Mouse (Mus musculus) thymus, adult 2 months (tissue): ENCODE data around the gene Heatr3.

Source experiments
- CTCF ChIP-seq: fragments of 200-500 bp; IDR thresholded peaks from 2 replicates; pipeline ENCODE4 v1.5.1; 2012; ENCODE audit warnings: mild to moderate bottlenecking, control low read depth, low read length, moderate library complexity, borderline replicate concordance; ENCODE audit not compliant: control insufficient read depth, poor library complexity, insufficient read depth; ENCODE audit errors: extremely low read depth
- POLR2A ChIP-seq: fragments of 200-500 bp; IDR thresholded peaks from 2 replicates; pipeline ENCODE4 v1.6.1; 2012; ENCODE audit warnings: mild to moderate bottlenecking, low read length, control low read depth, moderate library complexity; ENCODE audit not compliant: control insufficient read depth, poor library complexity, insufficient read depth; ENCODE audit errors: extremely low read depth

DNA sequence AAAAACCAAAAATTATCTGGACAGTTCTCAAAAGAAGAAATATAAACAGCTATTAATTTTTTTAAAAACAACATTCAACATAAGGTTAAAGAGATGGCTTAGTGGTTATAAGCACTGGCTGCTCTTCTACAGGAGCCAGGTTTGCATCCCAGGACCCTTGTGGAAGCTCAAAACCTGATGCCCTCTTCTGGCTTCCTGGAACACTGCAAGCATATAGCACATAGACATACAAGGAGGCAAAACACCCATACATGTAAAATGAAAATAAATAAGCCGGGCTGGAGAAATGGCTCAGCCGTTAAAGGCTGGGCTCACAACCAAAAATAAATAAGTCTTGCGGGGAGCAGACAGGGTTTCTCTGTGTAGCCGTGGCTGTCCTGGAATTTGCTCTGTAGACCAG, 28.4 kb upstream of the Heatr3 start:
- TF ChIP-seq POLR2A (no peak), CTCF (no peak)
